Mouse (Mus musculus) hematopoietic stem cell, adult 5-6 weeks (primary cell): ENCODE measurements around the gene Gli3. TPM values are rescaled to one million over a fixed set of nuclear protein-coding genes. Genes with fewer than 3 reads are reported as not detected.

Experiments
- ATAC-seq, 2 experiments: fragments of 125-278 bp in 1 of 2; replicated peaks in 1 of 2; 2 replicates each; pipeline ENCODE4 v1.8.0; 2016 to 2017; ENCODE audit warnings: inconsistent platforms in 2 of 2, mild to moderate bottlenecking in 2 of 2, moderate number of reproducible peaks in 2 of 2, low read depth in 1 of 2, moderate TSS enrichment in 1 of 2; ENCODE audit not compliant: low FRiP score in 2 of 2, poor library complexity in 2 of 2, severe bottlenecking in 2 of 2, insufficient read depth in 1 of 2, low TSS enrichment in 1 of 2
- total RNA-seq: library from RNA; stranded (forward); fragments of 172-1452, 232-1000 nt; gene quantifications from 2 replicates; pipeline ENCODE4 v1.2.3, GENCODE M21; 2017

Gli3 gene
- total RNA-seq = 0.05 and 0.19 TPM in 2 replicates

GRCm38 (mm10) chr13:15462830-15463491 is at the start of gene Gli3:
Gene Gli3, plus strand, starts transcription at chr13:15463235.
- 0 out of 4 replicates have a peak, but pooled peaks of 1 of the 2 experiments have one; percentile 30 for ATAC-seq

GRCm38 (mm10) chr13:15421182-15421750 is 41.8 kb upstream of the Gli3 start:
- ATAC-seq = no peak

- peak; percentile 96 to 99 for ATAC-seq
These were observed 21.0 kb upstream of the Gli3 start for GRCm38 (mm10) chr13:15442002-15442401.

- no peak for ATAC-seq
These were observed 18.7 kb upstream of the Gli3 start for GRCm38 (mm10) chr13:15444312-15444711.

- no peak for ATAC-seq
These were observed 17.4 kb upstream of the Gli3 start for GRCm38 (mm10) chr13:15445591-15445990.

- ATAC-seq = no peak
These were observed 17.0 kb upstream of the Gli3 start for GRCm38 (mm10) chr13:15446004-15446403.

- no peak for ATAC-seq
These were observed 16.1 kb upstream of the Gli3 start for GRCm38 (mm10) chr13:15446782-15447564.

- no peak for ATAC-seq
These were observed 12.1 kb upstream of the Gli3 start for GRCm38 (mm10) chr13:15450941-15451340.

GRCm38 (mm10) chr13:15457841-15458240 is 5.2 kb upstream of the Gli3 start:
- ATAC-seq = no peak

GRCm38 (mm10) chr13:15461926-15462325 is 1.1 kb upstream of the Gli3 start:
- no peak for ATAC-seq

GRCm38 (mm10) chr13:15463492-15464080 is 551 bp downstream of the Gli3 start:
- ATAC-seq = 0 out of 4 replicates have a peak, but pooled peaks of 1 of the 2 experiments have one; percentile 19

- ATAC-seq = peak in 1 of 2 experiments; percentile 21; a peak in 1 of 4 replicates
These were observed 1.1 kb downstream of the Gli3 start for GRCm38 (mm10) chr13:15464081-15464526.

GRCm38 (mm10) chr13:15464741-15465250 is 1.8 kb downstream of the Gli3 start:
- ATAC-seq = peak in 1 of 2 experiments; percentile 23; a peak in 2 of 4 replicates

- no peak for ATAC-seq
These were observed 3.5 kb downstream of the Gli3 start for GRCm38 (mm10) chr13:15466496-15466895.

GRCm38 (mm10) chr13:15467409-15467808 is 4.4 kb downstream of the Gli3 start:
- ATAC-seq = no peak

GRCm38 (mm10) chr13:15468421-15468820 is 5.4 kb downstream of the Gli3 start:
- no peak for ATAC-seq

- no peak for ATAC-seq
These were observed 7.0 kb downstream of the Gli3 start for GRCm38 (mm10) chr13:15470056-15470455.
